Mouse (Mus musculus) erythroblast, embryonic 14.5 days (primary cell): Measurements from ENCODE around the gene Gm10428.

ENCODE experiments used
- GATA1 ChIP-seq: IDR thresholded peaks from 2 replicates; pipeline ENCODE4 v1.6.1; 2012; ENCODE audit warnings: low read length, inconsistent platforms, mixed read lengths
- TAL1 ChIP-seq: IDR thresholded peaks from 3 replicates; pipeline ENCODE4 v1.6.1; 2012; ENCODE audit warnings: low read length, inconsistent platforms, mixed read lengths

- TF ChIP-seq GATA1 (no peak), TAL1 (no peak)
Measured at GRCm38 (mm10) chr11:62748062-62748461, 4.8 kb upstream of the Gm10428 start.
